Mouse (Mus musculus) c-Kit-positive CD71-positive TER-119-positive erythroid progenitor cells, embryonic 14.5 days (primary cell): ENCODE measurements around the gene Yipf1.

Experiments
- DNase-seq: peaks from one replicate; pipeline ENCODE4 v3.0.0-alpha.2; 2013; ENCODE audit warnings: low spot score

The Yipf1 gene

GRCm38 (mm10) chr4:107372304-107372703 is 58.1 kb downstream of the Yipf1 start:
- DNase-seq: no peak

GRCm38 (mm10) chr4:107374677-107375076 is 60.5 kb downstream of the Yipf1 start:
- no peak for DNase-seq

- no peak for DNase-seq
Measured at GRCm38 (mm10) chr4:107378954-107379353, 64.8 kb downstream of the Yipf1 start.

- DNase-seq: no peak
Measured at GRCm38 (mm10) chr4:107380871-107381270, 66.7 kb downstream of the Yipf1 start.

GRCm38 (mm10) chr4:107387038-107387437 is 72.9 kb downstream of the Yipf1 start:
- no peak for DNase-seq

GRCm38 (mm10) chr4:107387465-107387864 is 73.3 kb downstream of the Yipf1 start:
- no peak for DNase-seq

- DNase-seq: no peak
Measured at GRCm38 (mm10) chr4:107388291-107388690, 74.1 kb downstream of the Yipf1 start.

GRCm38 (mm10) chr4:107389345-107389744 is 75.2 kb downstream of the Yipf1 start:
- DNase-seq: no peak

- DNase-seq: no peak
Measured at GRCm38 (mm10) chr4:107393771-107394170, 79.6 kb downstream of the Yipf1 start.
